In the genomic region with DNA sequence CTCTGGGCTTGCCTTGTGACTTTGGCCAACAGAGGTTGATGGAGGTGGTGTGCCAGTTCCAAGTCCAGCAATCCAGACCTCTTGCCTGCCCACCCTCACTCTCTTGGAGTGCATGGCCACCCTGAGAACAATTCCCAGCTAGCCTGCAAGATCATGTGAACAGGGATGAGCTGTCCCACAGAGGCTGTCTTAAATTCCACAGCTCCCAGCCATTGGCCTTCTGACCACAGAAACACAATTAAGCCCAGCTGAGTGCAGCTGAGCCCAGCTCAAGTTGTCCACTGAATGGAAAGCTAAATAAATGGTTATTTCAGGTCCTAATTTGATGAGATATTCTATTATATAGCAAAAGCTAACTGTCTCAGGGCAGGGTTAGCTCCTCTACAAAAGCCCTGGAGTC, we compare ENCODE assay signal across 15 mouse cellular contexts.
"Had no signal": no experiment of that assay in that cellular context is flagged by ENCODE, and none has a peak within 500 bp of the region (broad histone marks: within the 10 kb centered on the region; RNA-seq: fewer than 3 reads in every experiment).

No protein-coding gene starts in this region.

- H3K36me3 ChIP-seq: lung, embryonic 15.5 days; midbrain, embryonic 13.5 days; midbrain, embryonic 15.5 days; neural tube, embryonic 13.5 days; neural tube, embryonic 15.5 days; stomach, embryonic 15.5 days had no signal

- H3K4me3 ChIP-seq: lung, embryonic 15.5 days; megakaryocyte, embryonic 14.5 days; midbrain, embryonic 13.5 days; midbrain, embryonic 15.5 days; neural tube, embryonic 13.5 days; neural tube, embryonic 15.5 days; stomach, embryonic 15.5 days had no signal

- H3K27me3 ChIP-seq: lung, embryonic 15.5 days; midbrain, embryonic 13.5 days; midbrain, embryonic 15.5 days; neural tube, embryonic 13.5 days; neural tube, embryonic 15.5 days; stomach, embryonic 15.5 days had no signal

- H3K4me2 ChIP-seq: lung, embryonic 15.5 days; midbrain, embryonic 11.5 days; midbrain, embryonic 13.5 days; midbrain, embryonic 15.5 days; neural tube, embryonic 13.5 days; neural tube, embryonic 15.5 days; stomach, embryonic 15.5 days had no signal

- DNase-seq: lung, adult 2 months; lung, postnatal 14 days; lung, postnatal 36 days; right cerebral cortex, postnatal 14 days; thymus, adult 2 months; thymus, postnatal 25 days; thymus, postnatal 4 days had no signal
